Mouse (Mus musculus) intestine, embryonic 16.5 days (tissue): Measurements from ENCODE around the gene Gm42517. TPM values are rescaled to one million over a fixed set of nuclear protein-coding genes. Genes with fewer than 3 reads are reported as not detected.

Source experiments
- ATAC-seq: fragments of 200-750 bp; cut with Nextera tagmentation; 2 replicates; pipeline ENCODE4 v1.8.0; 2017; ENCODE audit warnings: moderate TSS enrichment, moderate library complexity
- H3K27ac ChIP-seq: fragments of 300-500 bp; sonication (generic); 2 replicates; pipeline ENCODE4 v1.5.1; 2014; ENCODE audit warnings: mild to moderate bottlenecking, low read length
- H3K27me3 ChIP-seq: fragments of 300-500 bp; sonication (generic); replicated peaks from 2 replicates; pipeline ENCODE4 v1.6.1; 2014; ENCODE audit warnings: low read length, control low read depth, mixed read lengths; ENCODE audit not compliant: control insufficient read depth, insufficient read depth
- H3K36me3 ChIP-seq: fragments of 300-500 bp; sonication (generic); 2 replicates; pipeline ENCODE4 v1.6.1; 2014; ENCODE audit warnings: low read length, control low read depth; ENCODE audit not compliant: control insufficient read depth, insufficient read depth
- H3K4me1 ChIP-seq: fragments of 300-500 bp; sonication (generic); 2 replicates; pipeline ENCODE4 v1.6.1; 2014; ENCODE audit warnings: low read length, control low read depth, mixed read lengths; ENCODE audit not compliant: control insufficient read depth, insufficient read depth
- H3K4me2 ChIP-seq: fragments of 300-500 bp; sonication (generic); 2 replicates; pipeline ENCODE4 v1.6.1; 2014; ENCODE audit warnings: low read depth, low read length, control low read depth
- H3K4me3 ChIP-seq: fragments of 300-500 bp; sonication (generic); 2 replicates; pipeline ENCODE4 v1.5.1; 2014; ENCODE audit warnings: mild to moderate bottlenecking, low read length
- H3K9ac ChIP-seq: fragments of 300-500 bp; sonication (generic); 2 replicates; pipeline ENCODE4 v1.6.1; 2014; ENCODE audit warnings: low read depth, low read length
- H3K9me3 ChIP-seq: fragments of 300-500 bp; sonication (generic); 2 replicates; pipeline ENCODE4 v1.6.1; 2016; ENCODE audit warnings: low read length, control low read depth; ENCODE audit not compliant: control insufficient read depth
- WGBS: fragments of 180-500 bp; shearing (Covaris S2); extraction: QIAGEN DNeasy Blood & Tissue Kit; methylation state at CpG from one replicate; pipeline ENCODE4 v1.1.7; 2014; 5-methylcytosine and 5-hydroxymethylcytosine counted together
- polyA plus RNA-seq: library from polyadenylated mRNA; unstranded; fragments of >200 nt; fragmentation: Nextera tagmentation; extraction: Ambion mirVana; gene quantifications from 2 replicates; pipeline ENCODE4 v1.2.1, GENCODE M21; 2015

The Gm42517 gene
- polyA plus RNA-seq, 1 experiment from 2014 or later = 0.07 TPM

- no peak overlapping the region for H3K4me3 ChIP-seq
- ATAC-seq = no peak
Observed at GRCm38 (mm10) chr5:108331051-108331450, 36.7 kb downstream of the Gm42517 start.

More at GRCm38 (mm10) chr5:108331051-108331450, 36.7 kb downstream of the Gm42517 start:
- WGBS = 100% methylated on average over 1 of the region's 1 CpGs
- Histone ChIP-seq H3K4me2 (no peak overlapping the region), H3K36me3 (no peaks in the 10 kb centered on the region), H3K27ac (no peak overlapping the region), H3K9me3 (no peaks in the 10 kb centered on the region), H3K27me3 (no peaks in the 10 kb centered on the region), H3K4me1 (no peaks in the 10 kb centered on the region), H3K9ac (no peak overlapping the region)

Other genes with a start within 250 kb of the Gm42517 start
- gene Tmed5, start 235.3 kb downstream of the Gm42517 start, polyA plus RNA-seq = 42.0 and 46.8 TPM in 2 replicates
- gene Ccdc18, start 235.0 kb downstream of the Gm42517 start, polyA plus RNA-seq = 5.9 and 7.7 TPM in 2 replicates
- 38.6 and 39.3 TPM in 2 replicates for gene Dr1, start 99.0 kb downstream of the Gm42517 start, polyA plus RNA-seq
- gene Pigg, start 55.3 kb downstream of the Gm42517 start, polyA plus RNA-seq = 7.9 and 8.3 TPM in 2 replicates
- gene Pde6b, start 20.5 kb upstream of the Gm42517 start, polyA plus RNA-seq = 0.43 and 0.47 TPM in 2 replicates
- 440 and 455 TPM in 2 replicates for gene Atp5k, start 66.5 kb upstream of the Gm42517 start, polyA plus RNA-seq
- 0.38 and 0.55 TPM in 2 replicates for gene Mfsd7a, start 81.0 kb upstream of the Gm42517 start, polyA plus RNA-seq
- 12.7 and 15.5 TPM in 2 replicates for gene Pcgf3, start 93.3 kb upstream of the Gm42517 start, polyA plus RNA-seq
- gene Cplx1, start 182.1 kb upstream of the Gm42517 start, polyA plus RNA-seq = 2.3 and 2.7 TPM in 2 replicates